Mouse (Mus musculus) kidney, embryonic 14.5 days (tissue): ENCODE measurements around the gene Gm45844. TPM values are rescaled to one million over a fixed set of nuclear protein-coding genes. Genes with fewer than 3 reads are reported as not detected.

Experiments used
- ATAC-seq: fragments of 200-750 bp; cut with Nextera tagmentation; 2 replicates; pipeline ENCODE4 v1.8.0; 2017; ENCODE audit warnings: moderate number of reproducible peaks, mild to moderate bottlenecking, moderate TSS enrichment, moderate library complexity; ENCODE audit not compliant: low FRiP score, low TSS enrichment
- H3K27ac ChIP-seq: fragments of 300-500 bp; sonication (generic); 2 replicates; pipeline ENCODE4 v1.5.1; 2014; ENCODE audit warnings: low read depth, mild to moderate bottlenecking, low read length, moderate library complexity, mixed read lengths
- H3K27me3 ChIP-seq: fragments of 300-500 bp; sonication (generic); 2 replicates; pipeline ENCODE4 v1.6.1; 2014; ENCODE audit warnings: mild to moderate bottlenecking, low read length; ENCODE audit not compliant: control insufficient read depth, insufficient read depth
- H3K36me3 ChIP-seq: fragments of 300-500 bp; sonication (generic); 2 replicates; pipeline ENCODE4 v1.6.1; 2014; ENCODE audit warnings: low read length, mixed read lengths; ENCODE audit not compliant: control insufficient read depth, insufficient read depth
- H3K4me1 ChIP-seq: fragments of 300-500 bp; sonication (generic); 2 replicates; pipeline ENCODE4 v1.6.1; 2014; ENCODE audit warnings: low read length, mixed read lengths; ENCODE audit not compliant: control insufficient read depth, insufficient read depth
- H3K4me2 ChIP-seq: fragments of 300-500 bp; sonication (generic); replicated peaks from 2 replicates; pipeline ENCODE4 v1.6.1; 2014; ENCODE audit warnings: low read depth, mild to moderate bottlenecking, low read length
- H3K4me3 ChIP-seq: fragments of 300-500 bp; sonication (generic); 2 replicates; pipeline ENCODE4 v1.5.1; 2014; ENCODE audit warnings: mild to moderate bottlenecking, low read length
- H3K9ac ChIP-seq: fragments of 300-500 bp; sonication (generic); 2 replicates; pipeline ENCODE4 v1.6.1; 2014; ENCODE audit warnings: low read depth, mild to moderate bottlenecking, low read length, moderate library complexity
- H3K9me3 ChIP-seq: fragments of 300-500 bp; sonication (generic); 2 replicates; pipeline ENCODE4 v1.6.1; 2016; ENCODE audit warnings: low read length; ENCODE audit not compliant: control insufficient read depth
- WGBS: fragments of 180-500 bp; shearing (Covaris S2); extraction: QIAGEN DNeasy Blood & Tissue Kit; methylation state at CpG from one replicate; pipeline ENCODE4 v1.1.7; 2014; 5-methylcytosine and 5-hydroxymethylcytosine counted together
- microRNA-seq: library from miRNA; unstranded; fragments of <30 nt; microRNA quantifications from one replicate; pipeline ENCODE4, GENCODE M21; 2016
- polyA plus RNA-seq: library from polyadenylated mRNA; unstranded; fragments of >200 nt; fragmentation: Nextera tagmentation; extraction: Ambion mirVana; gene quantifications from 2 replicates; pipeline ENCODE4 v1.2.1, GENCODE M21; 2014

The Gm45844 gene
- polyA plus RNA-seq, 1 experiment from 2014 or later: 3.8 TPM

DNA sequence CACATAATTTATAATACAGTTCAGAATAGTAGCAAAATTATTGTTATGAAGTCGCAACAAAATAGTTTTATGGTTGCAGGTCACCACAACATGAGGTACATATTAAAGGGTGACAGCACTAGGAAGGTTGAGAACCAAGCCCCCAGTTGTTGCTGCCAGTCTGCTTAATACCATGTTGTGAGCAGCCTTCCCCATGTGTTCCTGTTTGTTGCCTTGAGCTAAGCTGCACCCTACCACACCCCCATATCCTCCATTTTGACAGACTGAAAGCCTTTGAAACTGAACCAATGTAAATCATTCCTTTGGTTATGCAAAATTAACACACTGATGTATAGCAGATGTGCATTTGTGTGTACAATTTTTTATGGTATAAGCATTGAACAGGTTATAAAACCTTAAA, 92.2 kb downstream of the Gm45844 start:
- ATAC-seq: no peak

DNA sequence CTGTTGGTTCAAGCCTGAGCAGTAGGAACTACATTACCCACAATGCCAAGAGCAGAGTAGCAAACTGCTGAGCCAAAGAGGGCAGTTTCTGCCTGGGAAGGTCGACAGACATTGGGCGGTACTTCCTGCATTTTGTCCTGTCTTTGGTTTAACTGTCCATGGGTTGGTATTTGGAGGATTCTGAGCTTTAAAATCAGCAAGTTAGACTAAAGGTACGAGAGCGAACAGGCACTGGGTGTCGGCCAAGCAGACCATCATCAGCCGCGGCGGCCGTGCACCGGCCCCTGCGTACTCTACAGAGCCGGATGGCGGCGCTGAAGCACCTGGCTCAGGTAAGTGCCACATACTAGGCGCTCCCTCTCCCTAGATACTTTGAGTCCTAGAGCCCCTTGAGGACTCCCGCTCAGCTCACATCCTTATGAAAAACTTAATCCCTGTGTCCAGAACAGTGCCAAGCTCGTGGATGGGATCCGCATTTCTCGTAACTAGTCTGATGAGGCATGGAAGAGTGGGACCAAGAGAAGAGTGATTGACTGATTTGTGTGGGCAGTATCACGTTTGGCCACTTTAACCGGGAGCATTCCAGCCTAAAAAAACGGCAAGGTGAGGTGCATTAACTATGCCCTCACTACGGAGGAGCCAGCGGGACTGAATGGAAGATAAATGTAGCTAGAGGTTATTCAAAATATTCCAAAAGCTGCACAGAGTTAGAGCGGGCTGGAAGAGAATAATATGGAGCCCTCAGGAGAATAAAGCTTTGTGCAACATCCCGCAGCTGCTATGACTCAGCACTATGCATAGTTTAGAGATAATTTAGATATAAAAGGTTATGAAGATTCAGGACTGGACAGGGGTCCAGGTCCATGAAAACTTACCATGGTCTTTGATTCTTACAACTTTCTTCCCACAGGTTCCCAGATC, 106.6 kb downstream of the Gm45844 start, which contains the start of gene Zfp418:
Gene Zfp418, plus strand, starts transcription at position 104 of the 921 bp plus-strand sequence.
- no peaks in the 10 kb centered on the region for H3K4me1 ChIP-seq
- 0 out of 2 replicates have a peak within 1 kb of the TSS, but pooled peaks have one; percentile 9 for H3K27ac ChIP-seq
- no peaks in the 10 kb centered on the region for H3K27me3 ChIP-seq
- H3K9ac ChIP-seq: peak within 1 kb of the TSS; percentile 61
- H3K36me3 ChIP-seq: no peaks in the 10 kb centered on the region
- H3K9me3 ChIP-seq: no peaks in the 10 kb centered on the region
- H3K4me3 ChIP-seq: peak within 1 kb of the TSS; percentile 70
- H3K4me2 ChIP-seq: peak within 1 kb of the TSS; percentile 55
- ATAC-seq: peak; percentile 97
- WGBS: 1% methylated on average over 26 of the region's 26 CpGs

More for the DNA sequence above, 92.2 kb downstream of the Gm45844 start:
- peaks cover 17% of the 10 kb centered on the region; the same call in 1 of the 2 replicates for H3K36me3 ChIP-seq
- H3K27ac ChIP-seq: no peak overlapping the region
- H3K9ac ChIP-seq: no peak overlapping the region
- H3K4me2 ChIP-seq: no peak overlapping the region
- no peaks in the 10 kb centered on the region for H3K27me3 ChIP-seq
- H3K4me1 ChIP-seq: no peaks in the 10 kb centered on the region
- H3K4me3 ChIP-seq: no peak overlapping the region
- 91% methylated on average over 1 of the region's 1 CpGs for WGBS
- no peaks in the 10 kb centered on the region for H3K9me3 ChIP-seq

Small RNAs within 50 kb of the gene (microRNA-seq; reads per million reads assigned to microRNA genes)
- gene Mir5620: not detected

Other genes with a start within 250 kb of the Gm45844 start
- gene Zfp954, start 156.8 kb downstream of the Gm45844 start, polyA plus RNA-seq: 11.1 and 12.2 TPM in 2 replicates
- 0.83 and 2.4 TPM in 2 replicates for gene Zfp773, start 141.5 kb downstream of the Gm45844 start, polyA plus RNA-seq
- gene Zfp418, start 107.0 kb downstream of the Gm45844 start, polyA plus RNA-seq: 2.2 and 3.5 TPM in 2 replicates
- 6.9 and 9.2 TPM in 2 replicates for gene Zfp772, start 68.3 kb downstream of the Gm45844 start, polyA plus RNA-seq
- gene Vmn2r29, start 31.0 kb downstream of the Gm45844 start, polyA plus RNA-seq: 0.14 and 0.20 TPM in 2 replicates
- gene Clcn4, start 22.6 kb upstream of the Gm45844 start, polyA plus RNA-seq: 25.6 and 39.0 TPM in 2 replicates
- not detected in 2 replicates for gene Vmn2r30, start 59.3 kb upstream of the Gm45844 start, polyA plus RNA-seq
- not detected in 2 replicates for gene Gm45783, start 96.3 kb upstream of the Gm45844 start, polyA plus RNA-seq
- not detected in 2 replicates for gene Vmn2r31, start 121.4 kb upstream of the Gm45844 start, polyA plus RNA-seq
- gene Vmn2r32, start 201.7 kb upstream of the Gm45844 start, polyA plus RNA-seq: not detected in 2 replicates